Mouse (Mus musculus) heart, adult 9 months (tissue): ENCODE data around the gene Stat1.
A peak's percentile ranks its signal among the peaks of the same experiment; 100 is the strongest.

Experiments used
- DNase-seq, 2 experiments: peaks; one replicate each; pipeline ENCODE4 v3.0.0; 2022; ENCODE audit warnings: low spot score in 2 of 2

Stat1 gene

GRCm38 (mm10) chr1:52118860-52119591 lies at the start of gene Stat1:
Gene Stat1, plus strand, starts transcription at chr1:52119440.
- peak; percentile 86 to 89 for DNase-seq

GRCm38 (mm10) chr1:52079724-52080367 lies 39.4 kb upstream of the Stat1 start:
- DNase-seq = no peak

GRCm38 (mm10) chr1:52080375-52080774 lies 38.9 kb upstream of the Stat1 start:
- DNase-seq = no peak

- no peak for DNase-seq
These were observed 33.0 kb upstream of the Stat1 start for GRCm38 (mm10) chr1:52086236-52086635.

GRCm38 (mm10) chr1:52087128-52087527 lies 32.1 kb upstream of the Stat1 start:
- no peak for DNase-seq

GRCm38 (mm10) chr1:52088634-52089033 lies 30.6 kb upstream of the Stat1 start:
- DNase-seq = no peak

- DNase-seq = peak in 1 of 2 experiments; percentile 31
These were observed 20.5 kb upstream of the Stat1 start for GRCm38 (mm10) chr1:52098618-52099232.

- no peak for DNase-seq
These were observed 18.7 kb upstream of the Stat1 start for GRCm38 (mm10) chr1:52100496-52100895.

GRCm38 (mm10) chr1:52102795-52103194 lies 16.4 kb upstream of the Stat1 start:
- no peak for DNase-seq

GRCm38 (mm10) chr1:52107206-52107605 lies 12.0 kb upstream of the Stat1 start:
- no peak for DNase-seq

- no peak for DNase-seq
These were observed 8.0 kb upstream of the Stat1 start for GRCm38 (mm10) chr1:52111217-52111616.

GRCm38 (mm10) chr1:52112301-52112700 lies 6.9 kb upstream of the Stat1 start:
- DNase-seq = no peak

GRCm38 (mm10) chr1:52113067-52113665 lies 6.1 kb upstream of the Stat1 start:
- peak in 1 of 2 experiments; percentile 20 for DNase-seq

GRCm38 (mm10) chr1:52113666-52114069 lies 5.6 kb upstream of the Stat1 start:
- peak; percentile 96 to 97 for DNase-seq

GRCm38 (mm10) chr1:52116441-52116840 lies 2.8 kb upstream of the Stat1 start:
- peak; percentile 18 to 34 for DNase-seq

GRCm38 (mm10) chr1:52117777-52118176 lies 1.5 kb upstream of the Stat1 start:
- no peak for DNase-seq

- DNase-seq = no peak
These were observed 451 bp downstream of the Stat1 start for GRCm38 (mm10) chr1:52119691-52120090.

GRCm38 (mm10) chr1:52120191-52120590 lies 951 bp downstream of the Stat1 start:
- DNase-seq = no peak

GRCm38 (mm10) chr1:52121052-52121451 lies 1.8 kb downstream of the Stat1 start:
- no peak for DNase-seq

GRCm38 (mm10) chr1:52124818-52125217 lies 5.6 kb downstream of the Stat1 start:
- DNase-seq = no peak

- no peak for DNase-seq
These were observed 8.1 kb downstream of the Stat1 start for GRCm38 (mm10) chr1:52127350-52127749.

GRCm38 (mm10) chr1:52129794-52130193 lies 10.6 kb downstream of the Stat1 start:
- no peak for DNase-seq
